Mouse (Mus musculus) heart, adult 2 months (tissue): ENCODE data around the gene Tpcn1. TPM values are rescaled to one million over a fixed set of nuclear protein-coding genes. Genes with fewer than 3 reads are reported as not detected.

Experiments
- DNase-seq, 2 experiments: peaks; one replicate each; pipeline ENCODE4 v3.0.0; 2021
- H3K27ac ChIP-seq: fragments of 200-600 bp; 2 replicates; pipeline ENCODE4 v1.8.1; 2022
- H3K27me3 ChIP-seq: fragments of 200-500 bp; 2 replicates; pipeline ENCODE4 v1.6.1; 2012; ENCODE audit warnings: mild to moderate bottlenecking, low read length, inconsistent platforms, mixed read lengths; ENCODE audit not compliant: control insufficient read depth, insufficient read depth
- H3K36me3 ChIP-seq: fragments of 200-500 bp; 2 replicates; pipeline ENCODE4 v1.6.1; 2012; ENCODE audit warnings: low read length, inconsistent platforms; ENCODE audit not compliant: control insufficient read depth, insufficient read depth
- H3K4me1 ChIP-seq: fragments of 200-500 bp; 2 replicates; pipeline ENCODE4 v1.6.1; 2011; ENCODE audit warnings: low read length; ENCODE audit not compliant: control insufficient read depth, insufficient read depth
- H3K4me3 ChIP-seq: fragments of 200-600 bp; 2 replicates; pipeline ENCODE4 v1.8.1; 2022
- H3K79me2 ChIP-seq: fragments of 200-500 bp; replicated peaks from 2 replicates; pipeline ENCODE4 v1.6.1; 2012; ENCODE audit warnings: mild to moderate bottlenecking, inconsistent platforms, low read length, moderate library complexity, mixed read lengths; ENCODE audit not compliant: control insufficient read depth, insufficient read depth
- H3K9ac ChIP-seq: fragments of 200-500 bp; 2 replicates; pipeline ENCODE4 v1.6.1; 2012; ENCODE audit warnings: low read depth, mild to moderate bottlenecking, control low read depth, inconsistent platforms, low read length, mixed read lengths
- CTCF ChIP-seq: fragments of 200-600 bp; IDR thresholded peaks from 2 replicates; pipeline ENCODE4 v1.8.1; 2022; ENCODE audit warnings: antibody characterized with exemption, mild to moderate bottlenecking, moderate library complexity
- EP300 ChIP-seq: fragments of 200-500 bp; IDR thresholded peaks from 2 replicates; pipeline ENCODE4 v1.6.1; 2011; ENCODE audit warnings: low read depth, low read length, control low read depth; ENCODE audit not compliant: insufficient read depth
- POLR2A ChIP-seq: fragments of 200-500 bp; IDR thresholded peaks from 2 replicates; pipeline ENCODE4 v1.6.1; 2011; ENCODE audit warnings: mild to moderate bottlenecking, low read depth, low read length, control low read depth; ENCODE audit not compliant: insufficient read depth
- WGBS: fragments of 180-500 bp; shearing (Covaris S2); methylation state at CpG from one replicate; pipeline ENCODE4 v1.1.7; 2018; 5-methylcytosine and 5-hydroxymethylcytosine counted together
- intact Hi-C: fragments of 180-260 bp; cut with DNase I; formaldehyde crosslinking; loops from one replicate; pipeline ENCODE4 v1.15.1; 2025
- polyA plus RNA-seq: library from polyadenylated mRNA; depleted of rRNA; stranded (reverse); fragments of >200 nt; gene quantifications from 2 replicates; pipeline ENCODE4 v1.2.3, GENCODE M21; 2012
- total RNA-seq, 2 experiments: library from RNA; stranded (reverse); gene quantifications; 2 replicates each; pipeline ENCODE4 v1.2.3; 2021

Gene Tpcn1
- total and polyA plus RNA-seq, 3 experiments: 30.7 to 53.7 (median 35.1) TPM

GRCm38 (mm10) chr5:120525737-120526136 is 62.7 kb downstream of the Tpcn1 start:
- no peaks in the 10 kb centered on the region for H3K27me3 ChIP-seq
- H3K9ac ChIP-seq: no peak overlapping the region
- H3K4me3 ChIP-seq: no peak overlapping the region
- no peaks in the 10 kb centered on the region for H3K36me3 ChIP-seq
- DNase-seq: no peak
- H3K27ac ChIP-seq: no peak overlapping the region
- TF ChIP-seq CTCF (peak; percentile 41), EP300 (no peak)
- intact Hi-C loops: no loop called here
- H3K79me2 ChIP-seq: no peaks in the 10 kb centered on the region
- H3K4me1 ChIP-seq: no peaks in the 10 kb centered on the region
- WGBS: 51% methylated on average over 5 of the region's 5 CpGs

- intact Hi-C loops: no loop called here
- no peak for TF ChIP-seq POLR2A
- no peak for TF ChIP-seq CTCF
- TF ChIP-seq EP300: no peak
- H3K4me3 ChIP-seq: no peak overlapping the region
Measured at GRCm38 (mm10) chr5:120524736-120525135, 63.7 kb downstream of the Tpcn1 start.

DNA sequence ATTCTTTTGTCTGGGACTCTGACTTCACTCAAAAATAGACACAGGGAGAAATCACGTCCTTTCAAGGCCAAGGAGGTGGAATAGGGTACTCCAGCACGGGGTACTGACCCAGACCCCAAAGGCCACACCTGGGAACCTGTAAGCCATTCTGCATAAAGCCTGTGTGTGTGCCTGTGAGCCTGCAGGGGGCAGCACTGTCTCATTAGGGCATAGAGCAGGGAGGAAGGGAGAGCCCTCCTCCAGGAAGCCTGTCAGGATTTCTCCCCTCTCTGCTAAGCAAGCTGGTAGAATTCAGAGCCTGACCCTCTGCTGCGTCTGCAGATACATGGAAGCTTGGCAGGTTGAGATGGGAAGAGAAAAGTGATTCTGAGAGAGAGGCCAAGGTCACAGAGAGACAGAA is 65.8 kb downstream of the Tpcn1 start:
- WGBS: 68% methylated on average over 3 of the region's 3 CpGs
- DNase-seq: peak in 1 of 2 experiments; percentile 53

More at GRCm38 (mm10) chr5:120524736-120525135, 63.7 kb downstream of the Tpcn1 start:
- no peak overlapping the region for H3K9ac ChIP-seq
- no peak for DNase-seq
- no peaks in the 10 kb centered on the region for H3K36me3 ChIP-seq
- H3K4me1 ChIP-seq: no peaks in the 10 kb centered on the region
- no peaks in the 10 kb centered on the region for H3K27me3 ChIP-seq
- no peak overlapping the region for H3K27ac ChIP-seq
- 97% methylated on average over 2 of the region's 2 CpGs for WGBS
- no peaks in the 10 kb centered on the region for H3K79me2 ChIP-seq

DNA sequence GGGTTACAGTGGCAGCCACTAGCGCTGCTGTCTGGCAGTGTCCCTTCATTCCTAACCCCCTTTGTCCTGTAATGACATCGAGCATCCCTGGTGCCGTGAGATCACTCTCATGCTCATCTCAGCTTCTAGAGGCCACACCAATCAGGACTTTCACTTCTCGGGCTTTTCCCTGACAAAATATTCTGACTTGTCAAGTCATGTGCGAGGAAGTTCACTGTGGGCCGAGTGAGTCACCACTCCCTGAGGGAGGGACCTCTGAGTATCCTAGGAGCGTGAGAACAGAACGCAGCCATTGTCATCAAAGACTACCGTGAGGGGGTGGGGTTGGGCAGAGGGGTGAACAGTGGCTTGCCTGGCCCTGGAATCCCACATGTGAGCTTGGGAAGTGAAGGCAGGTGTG is 70.9 kb downstream of the Tpcn1 start:
- peak; percentile 71 to 81 for DNase-seq
- Histone ChIP-seq H3K4me1 (peaks cover 33% of the 10 kb centered on the region), H3K36me3 (no peaks in the 10 kb centered on the region), H3K27me3 (no peaks in the 10 kb centered on the region), H3K27ac (peak overlapping the region; percentile 83), H3K79me2 (no peaks in the 10 kb centered on the region), H3K9ac (peak overlapping the region; percentile 7), H3K4me3 (no peak overlapping the region)
- 31% methylated on average over 9 of the region's 9 CpGs for WGBS
- intact Hi-C loops: no loop called here
- TF ChIP-seq CTCF (no peak), EP300 (peak; percentile 40; the same call in 1 of the 2 replicates)

More for the DNA sequence above, 65.8 kb downstream of the Tpcn1 start:
- H3K27ac ChIP-seq: no peak overlapping the region
- H3K4me3 ChIP-seq: no peak overlapping the region
- no peak for TF ChIP-seq EP300
- peak; percentile 73 for TF ChIP-seq CTCF
- H3K36me3 ChIP-seq: no peaks in the 10 kb centered on the region
- intact Hi-C loops: no loop called here
- H3K27me3 ChIP-seq: no peaks in the 10 kb centered on the region
- H3K79me2 ChIP-seq: no peaks in the 10 kb centered on the region
- no peak overlapping the region for H3K9ac ChIP-seq
- peaks cover 3% of the 10 kb centered on the region for H3K4me1 ChIP-seq

GRCm38 (mm10) chr5:120516221-120516984 is 72.1 kb downstream of the Tpcn1 start:
- peak overlapping the region; percentile 83 for H3K27ac ChIP-seq
- 0 out of 2 replicates have a peak overlapping the region, but pooled peaks have one; percentile 10 for H3K9ac ChIP-seq
- H3K4me3 ChIP-seq: no peak overlapping the region
- no peak for TF ChIP-seq EP300
- 0 out of 2 replicates have a peak, but pooled peaks have one; percentile 37 for TF ChIP-seq POLR2A
- H3K36me3 ChIP-seq: no peaks in the 10 kb centered on the region
- 50% methylated on average over 15 of the region's 15 CpGs for WGBS
- peak; percentile 62 to 68 for DNase-seq
- peaks cover 36% of the 10 kb centered on the region for H3K4me1 ChIP-seq
- no peaks in the 10 kb centered on the region for H3K27me3 ChIP-seq
- intact Hi-C loops: no loop called here
- no peaks in the 10 kb centered on the region for H3K79me2 ChIP-seq

- Histone ChIP-seq H3K27me3 (no peaks in the 10 kb centered on the region), H3K4me1 (peaks cover 38% of the 10 kb centered on the region), H3K36me3 (no peaks in the 10 kb centered on the region), H3K27ac (peak overlapping the region; percentile 83), H3K9ac (no peak overlapping the region), H3K4me3 (no peak overlapping the region), H3K79me2 (no peaks in the 10 kb centered on the region)
- DNase-seq: no peak
- 79% methylated on average over 7 of the region's 7 CpGs for WGBS
- no peak for TF ChIP-seq CTCF
- no peak for TF ChIP-seq EP300
- TF ChIP-seq POLR2A: no peak
- intact Hi-C loops: no loop called here
Measured at GRCm38 (mm10) chr5:120515451-120515850, 73.0 kb downstream of the Tpcn1 start.
